Mouse (Mus musculus): Measurements from ENCODE around the gene Fam25c.

DNA sequence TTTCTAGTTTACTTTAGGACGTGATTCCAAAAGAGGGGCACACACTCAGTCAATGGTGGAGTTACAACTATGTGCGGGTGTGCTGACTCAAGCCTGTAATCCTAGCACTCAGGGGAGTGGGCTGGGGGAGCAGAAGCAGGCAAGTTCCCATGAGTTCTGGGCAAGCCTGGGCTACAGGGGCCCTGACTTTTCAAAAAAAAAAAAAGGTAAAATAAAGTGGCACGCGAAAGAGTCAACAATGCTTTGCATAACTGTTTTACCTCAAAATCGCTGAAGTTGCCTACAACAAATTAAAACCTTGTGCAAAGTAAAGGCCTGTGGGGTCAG is 45.4 kb downstream of the Fam25c start:
- TF ChIP-seq CTCF (IDR thresholded peaks at IDR 0.05; ENCODE audit: extremely low read depth, insufficient read length, insufficient replicate concordance, low read depth, low read length) (no peak), POLR2A (IDR thresholded peaks at IDR 0.05; ENCODE audit: low read depth, low read length) (no peak)

All from small intestine, adult 2 months (tissue).